Mouse (Mus musculus) liver, postnatal 0 days (tissue): Measurements from ENCODE around the gene Tmem54.

Experiments used
- CTCF ChIP-seq: sonication (generic); IDR thresholded peaks from 2 replicates; pipeline ENCODE4 v1.5.1; 2016; ENCODE audit warnings: antibody characterized with exemption, low read depth
- EP300 ChIP-seq: IDR thresholded peaks from 2 replicates; pipeline ENCODE4 v1.6.1; 2016; ENCODE audit warnings: antibody characterized with exemption, low read depth, mild to moderate bottlenecking

- TF ChIP-seq CTCF: no peak
- TF ChIP-seq EP300: no peak
These were observed 46.2 kb upstream of the Tmem54 start for GRCm38 (mm10) chr4:129059125-129059551.
